Mouse (Mus musculus): Measurements from ENCODE around the gene Rab3c.

Gene Rab3c

GRCm38 (mm10) chr13:110280563-110281144, at the start of gene Rab3c:
TSS of gene Rab3c (minus strand) at chr13:110280996.
- DNase-seq (ENCODE audit: low spot score in 2 of 2): peak in 1 of 2 experiments; percentile 15

- peak; percentile 3 to 5 for DNase-seq (ENCODE audit: low spot score in 2 of 2)
These were observed 38.0 kb upstream of the Rab3c start for GRCm38 (mm10) chr13:110318746-110319145.

DNA sequence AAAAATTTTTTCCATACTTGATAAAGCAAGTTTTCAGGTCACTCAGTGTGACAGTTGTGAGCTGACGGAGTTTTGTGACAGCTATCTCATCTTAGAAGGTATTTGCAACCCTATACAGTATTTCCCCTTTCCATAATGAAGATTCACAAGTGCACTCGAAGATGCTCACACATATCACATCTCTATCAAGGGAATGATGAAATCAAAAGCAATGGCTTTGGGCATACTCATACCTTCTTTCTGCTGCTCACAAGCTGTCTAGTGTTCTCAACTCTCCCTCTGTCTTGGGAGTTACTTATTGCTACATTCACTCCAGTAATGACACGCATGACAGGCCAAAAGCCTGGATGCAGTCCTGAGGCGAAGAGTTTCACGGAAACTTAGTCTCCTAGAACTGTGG, 26.4 kb upstream of the Rab3c start:
- no peak for DNase-seq (ENCODE audit: low spot score in 2 of 2)

DNA sequence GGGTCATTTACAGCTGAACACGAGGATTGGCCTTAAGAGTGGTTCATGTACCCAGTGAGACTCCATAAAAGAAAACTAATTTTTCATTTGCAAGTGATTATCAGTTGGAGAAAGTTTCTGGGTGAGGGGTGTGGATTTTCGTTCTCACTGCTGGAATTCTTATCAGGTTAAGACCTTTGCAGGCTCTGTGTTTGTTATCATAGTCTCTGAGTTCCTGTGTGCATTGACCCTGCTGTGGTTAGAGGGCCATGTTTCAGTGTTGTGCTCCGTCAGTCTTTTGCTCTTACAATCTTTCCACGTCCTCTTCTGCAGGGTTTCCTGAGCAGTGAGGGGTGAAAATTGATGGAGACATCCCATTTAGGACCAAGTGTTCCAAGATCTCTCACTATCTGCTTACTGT, 16.3 kb upstream of the Rab3c start:
- no peak for DNase-seq (ENCODE audit: low spot score in 2 of 2)

- no peak for DNase-seq (ENCODE audit: low spot score in 2 of 2)
These were observed 7.7 kb upstream of the Rab3c start for GRCm38 (mm10) chr13:110288499-110288898.

- no peak for DNase-seq (ENCODE audit: low spot score in 2 of 2)
These were observed 3.0 kb upstream of the Rab3c start for GRCm38 (mm10) chr13:110283781-110284180.

DNA sequence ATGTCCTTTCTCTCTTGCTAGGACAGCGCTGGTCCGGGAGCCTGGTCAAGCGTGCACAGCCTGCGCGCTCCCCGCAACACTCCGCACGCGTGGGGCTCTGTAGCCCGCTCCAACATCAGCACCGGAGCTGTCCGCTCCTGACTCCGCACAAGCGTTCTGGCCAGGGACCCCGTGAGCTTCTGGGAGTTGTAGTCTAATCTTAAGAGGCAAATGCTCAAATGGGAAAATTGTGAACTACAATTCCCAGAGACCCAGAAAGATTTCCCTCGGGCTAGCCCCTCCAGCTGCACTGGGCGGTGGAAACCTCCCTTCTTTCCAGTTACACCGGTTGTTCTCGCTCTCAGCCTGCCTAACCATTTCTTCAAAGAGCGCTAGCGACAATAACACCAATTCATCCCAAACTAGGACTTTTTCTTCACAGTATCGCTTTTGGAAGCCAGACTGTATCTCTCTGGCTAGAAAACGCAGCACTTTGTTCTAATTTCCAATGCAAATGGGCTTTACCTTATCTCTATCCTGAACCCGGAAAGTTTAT, 701 bp downstream of the Rab3c start:
- DNase-seq (ENCODE audit: low spot score in 2 of 2): peak; percentile 86 to 91

- DNase-seq (ENCODE audit: low spot score in 2 of 2): no peak
These were observed 1.6 kb downstream of the Rab3c start for GRCm38 (mm10) chr13:110278976-110279736.

- DNase-seq (ENCODE audit: low spot score in 2 of 2): no peak
These were observed 3.1 kb downstream of the Rab3c start for GRCm38 (mm10) chr13:110277709-110278108.

DNA sequence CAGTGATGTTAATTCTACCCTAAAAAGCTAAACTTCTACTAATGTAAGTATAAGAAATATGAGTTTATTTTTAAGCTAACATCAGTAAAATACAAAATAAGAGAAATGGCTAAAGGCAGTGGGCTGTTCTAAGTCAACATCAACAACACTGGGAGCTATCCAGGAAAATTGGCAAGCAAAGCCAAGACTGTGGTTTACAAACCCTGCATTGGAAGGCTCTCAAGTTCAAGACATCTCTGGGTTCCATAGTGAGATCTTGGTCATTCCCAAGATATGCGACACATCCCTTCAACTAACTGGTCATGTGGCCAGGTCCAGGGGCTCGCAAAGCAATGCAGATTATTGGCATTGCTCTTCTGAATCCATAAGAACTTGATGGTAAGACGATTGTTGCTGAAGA, 5.3 kb downstream of the Rab3c start:
- no peak for DNase-seq (ENCODE audit: low spot score in 2 of 2)

DNA sequence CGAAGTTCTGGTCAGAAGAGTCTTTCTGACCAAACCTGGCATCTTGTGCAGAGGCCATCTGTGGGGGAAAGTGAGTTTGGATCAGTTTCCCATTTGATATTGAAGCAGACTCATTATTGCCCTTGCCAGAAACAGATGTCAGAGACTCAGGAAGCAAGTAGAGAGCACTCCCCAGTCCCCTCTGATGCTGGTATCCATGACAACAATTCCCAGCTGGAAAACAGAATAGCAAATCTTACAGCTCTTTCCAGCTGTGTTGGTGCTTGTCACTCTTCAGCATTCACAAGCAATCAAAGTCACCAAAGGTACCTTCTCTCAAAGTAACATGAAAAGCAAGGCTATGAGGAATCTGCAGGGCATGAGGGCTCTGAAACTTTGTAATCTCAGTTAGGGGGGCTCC, 20.1 kb downstream of the Rab3c start:
- no peak for DNase-seq (ENCODE audit: low spot score in 2 of 2)

DNA sequence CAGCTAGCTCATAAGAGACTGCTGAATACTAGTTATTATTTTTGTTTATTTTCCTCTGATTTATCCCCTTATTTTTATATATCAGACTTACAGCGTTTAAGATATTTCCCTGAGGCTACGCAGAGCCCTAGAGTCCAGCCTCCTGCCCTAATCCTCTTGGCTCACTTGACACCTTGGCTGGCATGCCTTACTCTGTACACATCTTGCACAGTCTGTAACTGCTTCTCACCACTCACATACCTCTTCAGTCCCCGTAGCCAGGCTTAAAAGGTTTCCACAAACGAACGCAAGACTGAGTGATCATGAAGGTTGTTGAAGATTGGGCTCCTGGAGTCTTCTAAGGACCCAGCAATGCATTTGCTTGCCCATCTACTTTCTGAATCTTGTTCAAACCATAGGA, 29.3 kb downstream of the Rab3c start:
- no peak for DNase-seq (ENCODE audit: low spot score in 2 of 2)

DNA sequence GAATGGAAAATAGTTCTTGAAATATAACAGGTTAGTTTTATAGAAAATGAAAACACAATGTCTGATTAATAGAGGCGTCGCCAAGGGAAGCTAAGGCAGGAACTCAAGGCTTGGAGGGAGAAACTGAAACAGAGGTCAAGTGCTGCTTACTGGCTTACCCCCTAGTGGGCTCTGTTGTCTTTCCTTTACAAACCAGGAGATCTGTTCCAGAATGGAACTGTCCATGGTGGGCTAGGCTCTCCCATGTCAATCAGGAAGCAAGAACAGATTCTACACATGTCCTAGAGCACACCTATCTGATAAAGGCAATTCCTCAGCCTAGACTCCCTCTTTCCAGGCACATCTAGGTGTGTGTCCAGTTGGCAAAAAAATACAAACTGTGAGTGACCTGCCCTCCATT, 32.3 kb downstream of the Rab3c start:
- no peak for DNase-seq (ENCODE audit: low spot score in 2 of 2)

DNA sequence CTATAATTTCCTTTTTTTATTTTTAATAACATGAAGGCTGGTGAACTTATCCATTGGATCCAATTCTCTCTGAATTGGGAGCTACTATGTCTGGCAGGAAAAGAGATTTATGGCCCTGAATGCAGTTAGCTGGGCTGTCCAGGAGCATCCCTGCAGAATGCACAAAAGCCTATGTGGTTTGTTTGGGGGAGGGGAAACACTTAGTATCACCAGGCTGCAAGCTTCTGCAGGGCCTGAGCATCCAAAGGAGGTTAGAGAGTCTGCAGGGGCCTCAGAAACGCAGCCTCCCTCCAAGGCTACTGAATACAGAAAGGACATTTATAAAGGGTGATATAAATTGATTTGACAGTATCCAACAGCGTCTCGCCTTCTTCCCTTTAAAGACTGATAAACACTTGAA, 41.8 kb downstream of the Rab3c start:
- DNase-seq (ENCODE audit: low spot score in 2 of 2): no peak

- no peak for DNase-seq (ENCODE audit: low spot score in 2 of 2)
These were observed 43.4 kb downstream of the Rab3c start for GRCm38 (mm10) chr13:110237209-110237935.

- no peak for DNase-seq (ENCODE audit: low spot score in 2 of 2)
These were observed 47.4 kb downstream of the Rab3c start for GRCm38 (mm10) chr13:110233364-110233763.

GRCm38 (mm10) chr13:110231086-110231688, 49.6 kb downstream of the Rab3c start:
- DNase-seq (ENCODE audit: low spot score in 2 of 2): no peak

- no peak for DNase-seq (ENCODE audit: low spot score in 2 of 2)
These were observed 50.8 kb downstream of the Rab3c start for GRCm38 (mm10) chr13:110230046-110230445.

DNA sequence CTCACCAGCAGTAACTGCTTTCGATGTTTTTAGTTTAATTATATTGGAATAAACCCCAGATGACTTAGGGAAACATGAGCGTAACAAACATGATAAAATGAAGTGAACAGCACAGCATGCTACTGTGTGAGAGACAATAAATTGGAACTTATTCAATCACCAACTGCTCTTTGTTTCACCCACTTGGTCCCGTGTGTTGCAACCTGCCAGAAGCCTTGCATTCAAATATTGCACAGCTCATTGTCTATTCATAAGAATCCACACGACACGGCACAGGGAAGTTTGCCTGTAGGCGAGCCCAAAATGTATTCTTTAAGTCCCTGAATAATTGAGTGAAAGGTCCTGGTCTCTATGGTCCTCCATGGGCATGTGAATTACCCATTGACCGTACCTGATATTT, 61.6 kb downstream of the Rab3c start:
- DNase-seq (ENCODE audit: low spot score in 2 of 2): no peak

DNA sequence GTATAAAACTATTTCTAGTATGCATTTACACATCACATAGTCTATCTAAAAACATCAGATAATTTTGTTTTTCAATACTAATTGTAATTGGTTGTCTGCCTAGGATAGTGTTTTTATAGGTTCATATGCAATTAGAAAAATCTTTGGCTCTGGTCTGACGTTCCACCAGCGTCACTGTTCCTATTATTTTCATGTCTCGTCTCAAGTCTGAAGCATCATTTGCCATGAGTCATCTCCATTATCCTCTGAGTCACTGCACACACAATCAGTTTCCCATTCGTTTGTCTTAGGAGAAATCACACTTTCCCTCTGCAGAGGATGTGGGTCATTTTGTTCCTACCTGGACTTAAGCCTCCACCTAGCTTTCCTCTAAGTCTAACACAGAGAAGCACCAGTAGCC, 62.3 kb downstream of the Rab3c start:
- peak in 1 of 2 experiments; percentile 23 for DNase-seq (ENCODE audit: low spot score in 2 of 2)

GRCm38 (mm10) chr13:110211526-110212075, 69.2 kb downstream of the Rab3c start:
- DNase-seq (ENCODE audit: low spot score in 2 of 2): no peak

DNA sequence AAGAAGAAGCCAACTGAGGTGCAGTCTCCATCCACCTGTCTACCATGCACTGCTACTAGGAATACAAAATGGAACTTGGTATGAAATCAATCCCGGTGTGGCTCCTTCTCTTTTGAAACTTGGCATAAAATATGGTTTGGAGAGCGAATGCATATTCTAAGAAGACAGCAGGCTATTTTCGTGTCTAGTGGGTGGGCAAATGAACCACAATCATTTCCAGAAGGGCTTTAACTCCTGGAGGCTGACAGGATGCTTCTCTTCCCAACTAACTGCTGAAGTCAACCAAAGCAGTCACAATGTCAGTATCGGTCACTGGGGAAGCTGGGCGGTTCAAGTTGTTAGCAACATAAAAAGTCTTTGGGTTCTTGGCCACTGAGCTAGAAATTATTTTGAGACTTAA, 81.9 kb downstream of the Rab3c start:
- peak in 1 of 2 experiments; percentile 22 for DNase-seq (ENCODE audit: low spot score in 2 of 2)

All from right cerebral cortex, postnatal 36 days (tissue).